Mouse (Mus musculus) embryo, embryonic 11 days (tissue): ENCODE results near the gene 2210408I21Rik.

Experiments
- DNase-seq: peaks from one replicate; pipeline ENCODE4 v3.0.0-alpha.2; 2015

2210408I21Rik gene

GRCm38 (mm10) chr13:77278659-77279413 lies 143.5 kb downstream of the 2210408I21Rik start:
- DNase-seq, result no peak

- DNase-seq, result no peak
These were observed 160.2 kb downstream of the 2210408I21Rik start for GRCm38 (mm10) chr13:77295519-77295918.

- peak; percentile 25 for DNase-seq
These were observed 188.8 kb downstream of the 2210408I21Rik start for GRCm38 (mm10) chr13:77324101-77324500.

GRCm38 (mm10) chr13:77326174-77326959 lies 191.0 kb downstream of the 2210408I21Rik start:
- peak; percentile 53 for DNase-seq

GRCm38 (mm10) chr13:77342097-77342496 lies 206.8 kb downstream of the 2210408I21Rik start:
- DNase-seq, result no peak

- DNase-seq, result no peak
These were observed 250.2 kb downstream of the 2210408I21Rik start for GRCm38 (mm10) chr13:77385448-77385970.

- no peak for DNase-seq
These were observed 250.7 kb downstream of the 2210408I21Rik start for GRCm38 (mm10) chr13:77386001-77386400.

- no peak for DNase-seq
These were observed 252.8 kb downstream of the 2210408I21Rik start for GRCm38 (mm10) chr13:77388148-77388547.

- no peak for DNase-seq
These were observed 253.9 kb downstream of the 2210408I21Rik start for GRCm38 (mm10) chr13:77389209-77389608.

GRCm38 (mm10) chr13:77396374-77396773 lies 261.0 kb downstream of the 2210408I21Rik start:
- DNase-seq, result no peak

- no peak for DNase-seq
These were observed 261.6 kb downstream of the 2210408I21Rik start for GRCm38 (mm10) chr13:77396981-77397380.

- no peak for DNase-seq
These were observed 262.3 kb downstream of the 2210408I21Rik start for GRCm38 (mm10) chr13:77397646-77398045.

- no peak for DNase-seq
These were observed 263.1 kb downstream of the 2210408I21Rik start for GRCm38 (mm10) chr13:77398477-77398876.

GRCm38 (mm10) chr13:77400762-77401161 lies 265.4 kb downstream of the 2210408I21Rik start:
- no peak for DNase-seq

GRCm38 (mm10) chr13:77408530-77408929 lies 273.2 kb downstream of the 2210408I21Rik start:
- no peak for DNase-seq

GRCm38 (mm10) chr13:77409804-77410203 lies 274.5 kb downstream of the 2210408I21Rik start:
- DNase-seq, result peak; percentile 41

GRCm38 (mm10) chr13:77412829-77413228 lies 277.5 kb downstream of the 2210408I21Rik start:
- no peak for DNase-seq

- no peak for DNase-seq
These were observed 314.7 kb downstream of the 2210408I21Rik start for GRCm38 (mm10) chr13:77450007-77450567.

GRCm38 (mm10) chr13:77470093-77470621 lies 334.8 kb downstream of the 2210408I21Rik start:
- no peak for DNase-seq

GRCm38 (mm10) chr13:77476420-77476819 lies 341.1 kb downstream of the 2210408I21Rik start:
- no peak for DNase-seq

- no peak for DNase-seq
These were observed 343.2 kb downstream of the 2210408I21Rik start for GRCm38 (mm10) chr13:77478425-77479119.

GRCm38 (mm10) chr13:77489938-77490651 lies 354.8 kb downstream of the 2210408I21Rik start:
- DNase-seq, result no peak
